In the genomic region with DNA sequence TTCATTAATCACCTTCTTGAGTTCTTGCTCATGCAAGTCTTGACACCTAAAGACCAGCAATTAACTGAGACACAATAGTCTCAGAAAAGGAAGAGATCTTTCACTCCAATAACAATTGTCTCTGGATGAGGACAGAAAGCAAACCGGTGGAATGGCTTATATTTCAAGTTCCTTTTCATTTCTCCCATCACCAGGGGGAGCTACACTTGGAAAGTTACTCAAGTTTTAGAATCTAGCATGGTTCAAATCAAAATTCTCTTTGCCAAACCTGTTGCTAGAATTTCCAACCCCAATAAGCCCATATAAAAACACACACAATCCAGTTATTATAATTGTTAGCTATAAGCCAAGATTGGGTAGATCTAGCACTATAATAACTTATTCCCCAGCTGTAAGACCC, we compare ENCODE assay signal across 17 mouse cellular contexts. TPM values are rescaled to one million over a fixed set of nuclear protein-coding genes. Genes with fewer than 3 reads are reported as not detected.
A peak's percentile ranks its signal among the peaks of the same experiment; 100 is the strongest.
DNase-seq lines count a peak whose midpoint lies in the region; ATAC-seq and TF ChIP-seq lines count a peak whose summit lies in the region.
"Had no signal": no experiment of that assay in that cellular context is flagged by ENCODE, and none has a peak within 500 bp of the region (broad histone marks: within the 10 kb centered on the region; RNA-seq: fewer than 3 reads in every experiment).

No protein-coding gene starts in this region.

- no peak overlapping the region for H3K9ac ChIP-seq in liver, adult 2 months (ENCODE audit: low read depth, low read length)
- H3K9ac ChIP-seq in liver, embryonic 12.5 days: no peak overlapping the region
- no peak overlapping the region for H3K9ac ChIP-seq in MEL (ENCODE audit: control insufficient read depth, low read depth, low read length, poor library complexity, severe bottlenecking)
- H3K9ac ChIP-seq: embryonic facial prominence, embryonic 13.5 days; heart, embryonic 12.5 days; liver, embryonic 14.5 days had no signal

- peak; percentile 23; the same call in 1 of the 2 replicates for TF ChIP-seq CTCF in gastrocnemius, adult 2 months (IDR thresholded peaks at IDR 0.05)
- no peak for TF ChIP-seq CTCF in liver, adult 2 months (IDR thresholded peaks at IDR 0.05; ENCODE audit: low read depth, low read length)
- TF ChIP-seq CTCF in MEL (IDR thresholded peaks at IDR 0.05 in 2 of 3, conservative IDR thresholded peaks at IDR 0.05 in 1 of 3; ENCODE audit: control insufficient read depth in 1 of 3, insufficient read depth in 1 of 3, low read depth in 2 of 3, low read length in 3 of 3, poor library complexity in 1 of 3, severe bottlenecking in 1 of 3): peak in 1 of 3 experiments; percentile 22; a peak in 2 of 6 replicates

- H3K4me2 ChIP-seq in liver, embryonic 12.5 days: no peak overlapping the region
- H3K4me2 ChIP-seq: embryonic facial prominence, embryonic 13.5 days; heart, embryonic 12.5 days had no signal

- no peaks in the 10 kb centered on the region for H3K79me2 ChIP-seq in liver, adult 2 months (ENCODE audit: control insufficient read depth, insufficient read depth, low read length)
- no peaks in the 10 kb centered on the region for H3K79me2 ChIP-seq in MEL (ENCODE audit: control insufficient read depth, insufficient read depth, low read length, poor library complexity)

- no peak for TF ChIP-seq RAD21 in MEL (IDR thresholded peaks at IDR 0.05; ENCODE audit: low read depth, low read length)

- no peaks in the 10 kb centered on the region for H3K9me3 ChIP-seq in liver, embryonic 12.5 days (replicated peaks)
- H3K9me3 ChIP-seq in MEL (replicated peaks; ENCODE audit: insufficient read depth, low read length): no peaks in the 10 kb centered on the region
- H3K9me3 ChIP-seq: embryonic facial prominence, embryonic 13.5 days; forebrain, embryonic 10.5 days; heart, embryonic 12.5 days had no signal

- DNase-seq in gastrocnemius, adult 2 months: no peak
- DNase-seq in gastrocnemius, postnatal 10 days: no peak
- DNase-seq in liver, adult 2 months (ENCODE audit: extremely low read depth, low read depth, low spot score): peak; percentile 17
- DNase-seq in 3T3-L1 (ENCODE audit: low read depth, low spot score) (peak; percentile 42), MEL (ENCODE audit: low read depth, low spot score) (peak; percentile 9)
- no peak for DNase-seq in thymus, postnatal 14 days
- DNase-seq: cerebellum, postnatal 10 days; gastrocnemius, postnatal 36 days; left cerebral cortex, postnatal 4 days; right cerebral cortex, postnatal 4 days; thymus, postnatal 25 days had no signal

- TF ChIP-seq EP300 in MEL (IDR thresholded peaks at IDR 0.05; ENCODE audit: low read depth in 1 of 2, low read length in 2 of 2): no peak

- no peaks in the 10 kb centered on the region; the same call in 1 of the 2 replicates for H3K27me3 ChIP-seq in liver, adult 2 months (ENCODE audit: control insufficient read depth, insufficient read depth, low read length)
- no peaks in the 10 kb centered on the region for H3K27me3 ChIP-seq in liver, embryonic 12.5 days (replicated peaks)
- H3K27me3 ChIP-seq in MEL (ENCODE audit: control insufficient read depth in 1 of 2, insufficient read depth in 2 of 2, low read length in 2 of 2): no peaks in the 10 kb centered on the region; a peak in 1 of 4 replicates
- H3K27me3 ChIP-seq: embryonic facial prominence, embryonic 13.5 days; heart, embryonic 12.5 days had no signal

- intact Hi-C loops in gastrocnemius, adult 2 months (cut with DNase I): no loop called here

- 43% methylated on average over 1 of the region's 1 CpGs for WGBS in liver, adult 2 months
- 18% methylated on average over 1 of the region's 1 CpGs for WGBS in liver, embryonic 12.5 days (ENCODE audit: insufficient replicate concordance)

- no peak for ATAC-seq in liver, embryonic 12.5 days
- ATAC-seq: Patski had no signal

- H3K4me1 ChIP-seq in liver, adult 2 months (ENCODE audit: control insufficient read depth, insufficient read depth, low read length): no peaks in the 10 kb centered on the region
- H3K4me1 ChIP-seq in liver, embryonic 12.5 days: no peaks in the 10 kb centered on the region
- no peaks in the 10 kb centered on the region for H3K4me1 ChIP-seq in MEL (ENCODE audit: control insufficient read depth in 1 of 2, insufficient read depth in 2 of 2, low read length in 2 of 2)
- H3K4me1 ChIP-seq: embryonic facial prominence, embryonic 13.5 days; forebrain, embryonic 10.5 days; heart, embryonic 12.5 days had no signal

- H3K4me3 ChIP-seq in gastrocnemius, adult 2 months: no peak overlapping the region
- H3K4me3 ChIP-seq in liver, adult 2 months (ENCODE audit: insufficient read depth, low read depth, low read length): no peak overlapping the region
- no peak overlapping the region for H3K4me3 ChIP-seq in liver, embryonic 12.5 days
- no peak overlapping the region for H3K4me3 ChIP-seq in MEL (ENCODE audit: control insufficient read depth in 1 of 2, insufficient read depth in 1 of 2, low read depth in 2 of 2, low read length in 2 of 2)
- H3K4me3 ChIP-seq: embryonic facial prominence, embryonic 13.5 days; forebrain, embryonic 10.5 days; heart, embryonic 12.5 days had no signal

- H3K36me3 ChIP-seq in liver, adult 2 months (ENCODE audit: control insufficient read depth, insufficient read depth, low read length): no peaks in the 10 kb centered on the region
- H3K36me3 ChIP-seq in liver, embryonic 12.5 days: no peaks in the 10 kb centered on the region
- H3K36me3 ChIP-seq in MEL (ENCODE audit: control insufficient read depth in 1 of 2, insufficient read depth in 2 of 2, low read length in 2 of 2): no peaks in the 10 kb centered on the region
- H3K36me3 ChIP-seq: embryonic facial prominence, embryonic 13.5 days; forebrain, embryonic 10.5 days; heart, embryonic 12.5 days had no signal

- H3K27ac ChIP-seq in gastrocnemius, adult 2 months: no peak overlapping the region
- H3K27ac ChIP-seq in liver, adult 2 months (replicated peaks; ENCODE audit: insufficient read depth, low read depth, low read length): no peak overlapping the region
- no peak overlapping the region for H3K27ac ChIP-seq in liver, embryonic 12.5 days
- no peak overlapping the region for H3K27ac ChIP-seq in MEL (ENCODE audit: control insufficient read depth, low read depth, low read length)
- H3K27ac ChIP-seq: embryonic facial prominence, embryonic 13.5 days; forebrain, embryonic 10.5 days; liver, embryonic 14.5 days had no signal

- no peak for TF ChIP-seq POLR2A in liver, adult 2 months (IDR thresholded peaks at IDR 0.05; ENCODE audit: extremely low read depth, insufficient read depth, low read length)
- TF ChIP-seq POLR2A in MEL (IDR thresholded peaks at IDR 0.05; ENCODE audit: control insufficient read depth in 1 of 2, insufficient read depth in 1 of 2, low read depth in 1 of 2, low read length in 2 of 2, poor library complexity in 1 of 2): no peak

TF ChIP-seq in MEL, 35 proteins besides CTCF, POLR2A, EP300 and RAD21:
- peak; percentile 19; the same call in 1 of the 2 replicates for TF ChIP-seq SMC3 (IDR thresholded peaks at IDR 0.05; ENCODE audit: low read depth, low read length)
- TF ChIP-seq USF1 (IDR thresholded peaks at IDR 0.05; ENCODE audit: low read depth, low read length): no peak

RNA-seq across cellular contexts. Expression of a gene that starts 25.2 kb away (rescaled TPM):
- 1 to 10 TPM; 9.1 to 9.8 TPM for total RNA-seq in gastrocnemius, adult 2 months (2021)
- total RNA-seq in gastrocnemius, postnatal 10 days (2021): 10 to 100 TPM; 10.5 to 11.9 TPM
- 6.4 and 7.9 TPM in 2 replicates for total RNA-seq in liver, adult 2 months (2014; rRNA removed)
- polyA plus RNA-seq in liver, adult 2 months (2012; rRNA removed): 3.3 and 3.6 TPM in 2 replicates
- 21.8 and 24.9 TPM in 2 replicates for polyA plus RNA-seq in liver, embryonic 12.5 days (2016; fragmentation: Nextera tagmentation; extraction: Ambion mirVana)
- total RNA-seq in MEL (2012; rRNA removed): 13.4 and 13.5 TPM in 2 replicates
- 10 to 100 TPM in 1 of 2 experiments, not detected in 1; 16.5 TPM for polyA plus RNA-seq in MEL (2012; ENCODE audit: insufficient read depth in 1 of 2, insufficient read length in 2 of 2, low read depth in 1 of 2, low replicate concordance in 2 of 2, missing spikeins in 1 of 2)

Comparison
In these comparisons a context has a peak if more than half of its experiments do, and no peak if none do; other contexts are left out.
1. DNase-seq: peak in liver, adult 2 months (single experiment), 3T3-L1 (single experiment) and MEL (single experiment); none in gastrocnemius, adult 2 months (single experiment), gastrocnemius, postnatal 10 days (single experiment) and thymus, postnatal 14 days (single experiment).